Mouse (Mus musculus): ENCODE measurements around the gene Calr.

DNA sequence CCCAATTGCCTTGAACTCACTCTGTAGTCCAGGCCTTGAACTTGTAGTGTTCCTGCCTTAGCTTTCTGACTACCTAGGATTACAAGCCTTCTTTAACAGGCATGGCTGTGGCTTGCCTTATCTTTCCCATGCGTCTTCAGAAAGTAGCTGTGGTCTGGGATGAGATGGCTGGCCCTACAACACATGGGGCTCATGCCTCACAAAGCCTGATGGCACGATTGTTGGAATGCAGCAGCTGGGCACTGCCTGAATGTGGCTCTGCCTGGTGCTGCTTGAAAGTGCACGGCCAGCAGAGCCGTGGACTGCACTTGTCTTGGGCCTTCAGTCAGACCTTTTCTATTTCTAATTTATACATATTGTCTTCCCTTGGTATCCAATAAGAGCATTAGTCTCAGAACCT lies 38.0 kb upstream of the Calr start:
- no peak for TF ChIP-seq CTCF (IDR thresholded peaks at IDR 0.05; ENCODE audit: low read depth, low read length)
- no peak for TF ChIP-seq POLR2A (IDR thresholded peaks at IDR 0.05; ENCODE audit: borderline replicate concordance, low read depth, low read length)

Data from bone marrow macrophage, adult 2 months (primary cell).